Mouse (Mus musculus) midbrain, embryonic 10.5 days (tissue): ENCODE results near the gene Cfap43. TPM values are rescaled to one million over a fixed set of nuclear protein-coding genes. Genes with fewer than 3 reads are reported as not detected.

Experiments used
- DNase-seq: peaks from one replicate; pipeline ENCODE4 v3.0.0-alpha.2; 2017; ENCODE audit warnings: low spot score
- H3K27ac ChIP-seq: fragments of 300-500 bp; sonication (generic); replicated peaks from 2 replicates; pipeline ENCODE4 v1.5.1; 2016; ENCODE audit warnings: mild to moderate bottlenecking
- H3K27me3 ChIP-seq: fragments of 300-500 bp; sonication (generic); 2 replicates; pipeline ENCODE4 v1.6.1; 2016; ENCODE audit warnings: low read depth, mild to moderate bottlenecking; ENCODE audit not compliant: poor library complexity, severe bottlenecking
- H3K36me3 ChIP-seq: fragments of 300-500 bp; sonication (generic); 2 replicates; pipeline ENCODE4 v1.6.1; 2016; ENCODE audit warnings: mild to moderate bottlenecking, moderate library complexity
- H3K4me1 ChIP-seq: fragments of 300-500 bp; sonication (generic); 2 replicates; pipeline ENCODE4 v1.6.1; 2016
- H3K4me3 ChIP-seq: fragments of 300-500 bp; sonication (generic); 2 replicates; pipeline ENCODE4 v1.5.1; 2016; ENCODE audit warnings: mild to moderate bottlenecking, moderate library complexity
- H3K9me3 ChIP-seq: fragments of 300-500 bp; sonication (generic); replicated peaks from 2 replicates; pipeline ENCODE4 v1.6.1; 2016; ENCODE audit warnings: mild to moderate bottlenecking
- WGBS: fragments of 180-500 bp; shearing (Covaris S2); methylation state at CpG from one replicate; pipeline ENCODE4 v1.1.7; 2016; 5-methylcytosine and 5-hydroxymethylcytosine counted together
- polyA plus RNA-seq: library from polyadenylated mRNA; unstranded; fragments of >200 nt; fragmentation: Nextera tagmentation; extraction: Ambion mirVana; gene quantifications from 2 replicates; pipeline ENCODE4 v1.2.1, GENCODE M21; 2016

Gene Cfap43
- polyA plus RNA-seq, 1 experiment from 2014 or later = 0.06 TPM

GRCm38 (mm10) chr19:47870102-47870666 lies 48.9 kb downstream of the Cfap43 start:
- 0 out of 2 replicates have a peak, but pooled peaks cover 3% of the 10 kb centered on the region for H3K27me3 ChIP-seq
- no peak overlapping the region for H3K4me3 ChIP-seq
- H3K27ac ChIP-seq = no peak overlapping the region
- H3K4me1 ChIP-seq = peaks cover 6% of the 10 kb centered on the region
- DNase-seq = no peak
- 81% methylated on average over 7 of the region's 7 CpGs for WGBS
- no peaks in the 10 kb centered on the region for H3K36me3 ChIP-seq
- no peaks in the 10 kb centered on the region for H3K9me3 ChIP-seq

- Histone ChIP-seq H3K36me3 (no peaks in the 10 kb centered on the region), H3K4me1 (peaks cover 13% of the 10 kb centered on the region), H3K27me3 (0 out of 2 replicates have a peak, but pooled peaks cover 3% of the 10 kb centered on the region), H3K9me3 (no peaks in the 10 kb centered on the region), H3K27ac (no peak overlapping the region), H3K4me3 (no peak overlapping the region)
- no peak for DNase-seq
- 85% methylated on average over 3 of the region's 3 CpGs for WGBS
Observed at GRCm38 (mm10) chr19:47869516-47869915, 49.6 kb downstream of the Cfap43 start.

GRCm38 (mm10) chr19:47868951-47869350 lies 50.1 kb downstream of the Cfap43 start:
- WGBS = 74% methylated on average over 4 of the region's 4 CpGs
- no peak for DNase-seq
- H3K27ac ChIP-seq = no peak overlapping the region

GRCm38 (mm10) chr19:47867628-47868175 lies 51.4 kb downstream of the Cfap43 start:
- H3K4me1 ChIP-seq = peaks cover 14% of the 10 kb centered on the region
- H3K27me3 ChIP-seq = 0 out of 2 replicates have a peak, but pooled peaks cover 3% of the 10 kb centered on the region
- H3K27ac ChIP-seq = no peak overlapping the region
- H3K4me3 ChIP-seq = no peak overlapping the region
- H3K9me3 ChIP-seq = no peaks in the 10 kb centered on the region
- 75% methylated on average over 4 of the region's 4 CpGs for WGBS
- no peak for DNase-seq
- H3K36me3 ChIP-seq = 0 out of 2 replicates have a peak, but pooled peaks cover 3% of the 10 kb centered on the region

More at GRCm38 (mm10) chr19:47868951-47869350, 50.1 kb downstream of the Cfap43 start:
- H3K9me3 ChIP-seq = no peaks in the 10 kb centered on the region
- 0 out of 2 replicates have a peak, but pooled peaks cover 3% of the 10 kb centered on the region for H3K36me3 ChIP-seq
- H3K4me1 ChIP-seq = peaks cover 14% of the 10 kb centered on the region
- 0 out of 2 replicates have a peak, but pooled peaks cover 3% of the 10 kb centered on the region for H3K27me3 ChIP-seq
- H3K4me3 ChIP-seq = no peak overlapping the region

- H3K4me3 ChIP-seq = peak within 1 kb of the TSS; percentile 81
- 0 out of 2 replicates have a peak, but pooled peaks cover 3% of the 10 kb centered on the region for H3K36me3 ChIP-seq
- peak within 1 kb of the TSS; percentile 97 for H3K27ac ChIP-seq
- DNase-seq = peak; percentile 96
- peaks cover 14% of the 10 kb centered on the region for H3K4me1 ChIP-seq
- H3K27me3 ChIP-seq = no peaks in the 10 kb centered on the region
- whole genome bisulfite sequencing = under 1% methylated on average over 49 of the region's 49 CpGs
- H3K9me3 ChIP-seq = no peaks in the 10 kb centered on the region
Observed at GRCm38 (mm10) chr19:47865353-47865947, 53.6 kb downstream of the Cfap43 start, which contains the start of gene Gsto2. TSS of gene Gsto2 (plus strand) at chr19:47865534.

- Histone ChIP-seq H3K27me3 (no peaks in the 10 kb centered on the region), H3K4me3 (peak overlapping the region; percentile 81), H3K4me1 (peaks cover 14% of the 10 kb centered on the region), H3K9me3 (no peaks in the 10 kb centered on the region), H3K36me3 (0 out of 2 replicates have a peak, but pooled peaks cover 3% of the 10 kb centered on the region), H3K27ac (peak overlapping the region; percentile 97)
- WGBS = 85% methylated on average over 7 of the region's 7 CpGs
- no peak for DNase-seq
Observed at GRCm38 (mm10) chr19:47864721-47865120, 54.4 kb downstream of the Cfap43 start.

- Histone ChIP-seq H3K4me1 (peaks cover 14% of the 10 kb centered on the region), H3K4me3 (no peak overlapping the region), H3K27ac (no peak overlapping the region), H3K9me3 (no peaks in the 10 kb centered on the region), H3K27me3 (no peaks in the 10 kb centered on the region), H3K36me3 (0 out of 2 replicates have a peak, but pooled peaks cover 3% of the 10 kb centered on the region)
- 95% methylated on average over 9 of the region's 9 CpGs for WGBS
- DNase-seq = no peak
Observed at GRCm38 (mm10) chr19:47864051-47864450, 55.0 kb downstream of the Cfap43 start.

GRCm38 (mm10) chr19:47862581-47862980 lies 56.5 kb downstream of the Cfap43 start:
- no peak overlapping the region for H3K27ac ChIP-seq
- peaks cover 14% of the 10 kb centered on the region for H3K4me1 ChIP-seq
- WGBS = 95% methylated on average over 3 of the region's 3 CpGs
- H3K4me3 ChIP-seq = no peak overlapping the region
- H3K27me3 ChIP-seq = no peaks in the 10 kb centered on the region
- H3K36me3 ChIP-seq = peaks cover 7% of the 10 kb centered on the region; the same call in 1 of the 2 replicates
- DNase-seq = no peak
- H3K9me3 ChIP-seq = no peaks in the 10 kb centered on the region

- Histone ChIP-seq H3K9me3 (no peaks in the 10 kb centered on the region), H3K27ac (no peak overlapping the region), H3K4me3 (no peak overlapping the region), H3K27me3 (peaks cover 12% of the 10 kb centered on the region), H3K36me3 (peaks cover 4% of the 10 kb centered on the region; the same call in 1 of the 2 replicates), H3K4me1 (peaks cover 20% of the 10 kb centered on the region)
- 94% methylated on average over 8 of the region's 8 CpGs for WGBS
- no peak for DNase-seq
Observed at GRCm38 (mm10) chr19:47859180-47859579, 59.9 kb downstream of the Cfap43 start.

GRCm38 (mm10) chr19:47857957-47858942 lies 60.8 kb downstream of the Cfap43 start:
- Histone ChIP-seq H3K4me1 (peaks cover 25% of the 10 kb centered on the region), H3K9me3 (no peaks in the 10 kb centered on the region), H3K4me3 (no peak overlapping the region), H3K36me3 (peaks cover 4% of the 10 kb centered on the region; the same call in 1 of the 2 replicates), H3K27ac (no peak overlapping the region), H3K27me3 (peaks cover 21% of the 10 kb centered on the region)
- no peak for DNase-seq
- WGBS = 87% methylated on average over 18 of the region's 18 CpGs

GRCm38 (mm10) chr19:47854796-47855783 lies 64.0 kb downstream of the Cfap43 start, which contains the start of gene Gsto1:
TSS of gene Gsto1 (plus strand) at chr19:47854970.
- H3K4me1 ChIP-seq = peaks cover 25% of the 10 kb centered on the region
- H3K27ac ChIP-seq = peak within 1 kb of the TSS; percentile 82
- peaks cover 26% of the 10 kb centered on the region for H3K27me3 ChIP-seq
- under 1% methylated on average over 60 of the region's 60 CpGs for WGBS
- H3K36me3 ChIP-seq = peaks cover 4% of the 10 kb centered on the region; the same call in 1 of the 2 replicates
- H3K9me3 ChIP-seq = no peaks in the 10 kb centered on the region
- peak; percentile 87 for DNase-seq
- H3K4me3 ChIP-seq = peak within 1 kb of the TSS; percentile 70
